Mouse (Mus musculus): ENCODE data around the gene Glrp1. TPM values are rescaled to one million over a fixed set of nuclear protein-coding genes. Genes with fewer than 3 reads are reported as not detected.

Gene Glrp1
- polyA plus RNA-seq, 1 experiment from 2014 or later, result 0.17 TPM

DNA sequence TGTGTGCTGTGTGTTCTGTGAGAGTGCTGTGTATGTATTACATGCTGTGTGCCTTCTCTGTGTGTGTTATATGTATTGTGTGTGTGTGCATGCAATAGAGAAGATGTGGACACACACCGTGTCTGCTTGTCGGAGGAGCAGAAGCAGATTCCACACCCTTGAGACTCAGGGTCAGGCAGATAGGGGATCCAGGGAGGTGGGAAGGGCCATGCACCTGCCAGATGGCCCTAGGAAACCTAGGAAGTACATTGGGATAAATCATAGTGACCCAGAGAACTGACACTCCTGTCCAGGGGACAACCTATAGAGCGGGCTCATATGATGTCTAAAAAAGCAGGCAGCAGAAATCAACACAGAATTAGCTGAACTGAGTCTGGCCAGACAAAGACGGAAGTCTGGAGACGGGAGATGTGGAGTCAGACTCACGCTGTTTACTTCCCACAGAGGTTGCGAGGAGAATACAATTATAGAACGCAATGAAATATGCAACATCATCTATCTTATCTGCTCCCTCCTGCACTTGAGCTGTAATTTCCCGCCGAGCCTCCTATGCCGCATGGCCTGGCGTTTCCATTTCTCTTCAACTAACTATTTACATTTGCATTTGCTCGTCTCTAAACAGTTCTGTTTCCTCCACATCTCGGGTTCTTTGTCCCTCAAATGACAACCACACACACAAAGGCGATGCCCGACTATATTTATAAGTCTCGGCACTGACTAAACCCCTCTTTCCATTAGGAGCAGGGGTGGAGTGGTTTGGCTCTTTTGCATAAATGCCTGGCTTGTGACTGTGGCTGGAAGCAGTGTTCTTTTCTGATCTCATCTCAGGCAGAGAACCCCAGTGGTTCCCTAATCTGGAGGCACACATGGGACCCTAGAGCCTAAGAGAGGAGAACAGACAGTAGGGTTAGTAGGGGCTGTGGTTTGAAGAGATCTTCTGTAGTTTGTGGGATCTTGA, 27.4 kb downstream of the Glrp1 start:
- H3K36me3 ChIP-seq (ENCODE audit: inconsistent target), result no peaks in the 10 kb centered on the region
- no peak overlapping the region for H3K27ac ChIP-seq
- H3K4me3 ChIP-seq (ENCODE audit: inconsistent target), result no peak overlapping the region
- H3K79me2 ChIP-seq (ENCODE audit: inconsistent target), result no peaks in the 10 kb centered on the region
- WGBS (ENCODE audit: missing documents), result 67% methylated on average over 17 of the region's 17 CpGs

DNA sequence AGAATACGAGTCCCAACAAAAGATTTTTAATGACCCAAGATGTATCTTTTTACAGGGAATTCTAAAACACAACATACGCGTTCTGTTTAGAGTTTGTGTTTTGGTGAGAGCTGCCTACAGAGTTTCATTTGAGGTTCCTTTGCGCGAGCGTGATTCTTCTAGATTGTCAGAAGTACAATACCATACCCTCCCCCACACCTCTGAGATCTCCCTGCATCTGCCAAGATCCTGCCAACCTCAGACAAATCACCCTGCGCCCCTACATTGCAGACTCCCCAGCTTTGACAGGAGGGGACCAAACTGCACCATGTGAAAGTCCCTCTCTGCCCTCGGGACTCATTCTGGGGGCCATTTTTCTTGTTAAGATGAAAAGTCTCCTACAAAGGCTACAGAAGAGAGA, 29.3 kb downstream of the Glrp1 start:
- Histone ChIP-seq H3K27ac (no peak overlapping the region), H3K36me3 (ENCODE audit: inconsistent target) (no peaks in the 10 kb centered on the region), H3K4me3 (ENCODE audit: inconsistent target) (no peak overlapping the region), H3K79me2 (ENCODE audit: inconsistent target) (no peaks in the 10 kb centered on the region)
- WGBS (ENCODE audit: missing documents), result 92% methylated on average over 8 of the region's 8 CpGs

DNA sequence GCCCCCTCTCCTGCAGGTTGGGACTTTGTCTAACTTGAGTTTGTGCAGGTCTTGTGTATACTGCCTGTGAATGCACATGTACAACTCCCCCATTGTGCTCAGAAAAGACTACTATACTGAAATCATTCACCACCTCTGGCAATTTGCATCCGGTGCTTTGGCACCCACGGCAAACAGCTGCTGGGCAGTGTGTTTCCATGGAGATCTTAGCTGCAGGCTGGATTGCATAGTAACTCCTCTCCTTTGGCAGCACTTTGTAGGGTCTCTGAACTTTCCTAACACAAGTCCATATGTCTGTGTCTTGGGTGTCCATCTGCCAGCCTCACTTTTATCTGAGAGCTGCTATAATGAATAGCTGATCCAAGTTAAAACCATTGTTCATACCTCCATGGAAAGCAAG, 31.7 kb downstream of the Glrp1 start:
- 93% methylated on average over 2 of the region's 2 CpGs for WGBS (ENCODE audit: missing documents)
- Histone ChIP-seq H3K4me3 (ENCODE audit: inconsistent target) (no peak overlapping the region), H3K36me3 (ENCODE audit: inconsistent target) (no peaks in the 10 kb centered on the region), H3K27ac (no peak overlapping the region), H3K79me2 (ENCODE audit: inconsistent target) (no peaks in the 10 kb centered on the region)

DNA sequence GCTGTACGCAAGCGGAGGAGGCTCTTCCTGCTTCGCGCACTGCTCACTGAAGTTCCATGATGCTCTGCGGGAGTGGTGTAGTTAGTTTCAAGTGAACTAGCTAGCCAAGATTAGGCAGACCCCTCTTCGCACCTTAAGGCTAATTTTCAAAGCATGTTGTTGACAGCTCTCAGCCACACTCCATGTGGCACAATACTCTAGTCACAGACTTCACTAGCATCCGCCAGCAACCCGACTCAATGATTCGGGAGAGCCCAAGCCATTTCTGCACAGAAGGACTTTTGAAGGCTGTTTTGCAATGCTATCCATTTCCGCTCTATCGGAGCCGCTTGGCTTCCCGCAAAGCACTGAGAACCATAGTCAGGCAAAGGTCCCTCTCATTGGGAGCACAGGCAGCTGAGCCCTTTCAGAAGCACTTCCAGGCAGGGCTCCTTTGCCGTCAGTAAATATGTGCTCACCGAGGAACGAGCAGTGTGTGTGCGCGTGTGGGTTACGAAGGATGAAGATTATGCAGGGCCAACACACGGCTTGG, 33.2 kb downstream of the Glrp1 start:
- Histone ChIP-seq H3K4me3 (ENCODE audit: inconsistent target) (no peak overlapping the region), H3K36me3 (ENCODE audit: inconsistent target) (no peaks in the 10 kb centered on the region), H3K79me2 (ENCODE audit: inconsistent target) (no peaks in the 10 kb centered on the region), H3K27ac (no peak overlapping the region)
- 96% methylated on average over 19 of the region's 20 CpGs for WGBS (ENCODE audit: missing documents)

DNA sequence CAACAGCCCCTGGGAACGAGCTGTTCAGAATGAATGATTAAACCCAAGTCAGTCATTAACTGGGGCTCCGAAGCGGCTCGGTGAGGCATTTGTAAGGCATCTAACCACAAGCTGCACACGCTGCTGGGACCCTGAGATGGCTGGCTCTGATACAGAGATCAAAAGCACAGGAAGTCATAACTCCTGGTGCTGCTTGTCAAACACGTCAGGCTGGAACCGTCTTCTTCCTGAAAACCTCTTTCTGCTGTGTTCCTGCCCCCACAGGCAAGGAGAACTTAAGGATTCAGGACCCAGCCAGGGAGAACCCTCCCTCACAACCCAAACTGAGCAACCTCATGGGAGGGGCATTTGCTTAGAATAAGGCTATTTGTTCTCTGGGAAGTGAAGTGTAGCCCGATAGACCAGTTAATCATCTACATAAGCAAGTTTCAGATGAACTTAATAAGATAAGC, 34.3 kb downstream of the Glrp1 start:
- Histone ChIP-seq H3K79me2 (ENCODE audit: inconsistent target) (no peaks in the 10 kb centered on the region), H3K36me3 (ENCODE audit: inconsistent target) (no peaks in the 10 kb centered on the region), H3K27ac (no peak overlapping the region), H3K4me3 (ENCODE audit: inconsistent target) (no peak overlapping the region)
- 20% methylated on average over 8 of the region's 8 CpGs for WGBS (ENCODE audit: missing documents)

DNA sequence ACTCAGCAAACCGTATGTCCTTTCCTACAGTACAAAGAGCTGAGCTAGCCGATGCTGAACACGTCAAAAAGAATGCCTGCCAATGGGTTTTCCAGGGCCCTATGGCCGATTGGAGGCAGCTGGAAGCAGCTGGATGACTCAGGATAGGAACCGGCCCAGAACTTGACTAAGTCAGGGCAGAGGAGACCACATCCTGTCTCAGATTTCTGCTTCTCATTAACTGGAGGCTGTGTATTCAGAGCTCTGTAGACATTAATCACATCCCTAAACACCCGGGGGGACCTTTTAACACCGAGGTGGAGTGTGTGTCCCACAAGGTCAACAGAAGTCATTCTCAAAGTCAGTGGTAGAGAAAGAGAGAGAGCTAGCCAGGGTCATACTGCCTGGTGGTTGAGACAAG, 35.3 kb downstream of the Glrp1 start:
- 11% methylated on average over 7 of the region's 7 CpGs for WGBS (ENCODE audit: missing documents)
- no peaks in the 10 kb centered on the region for H3K36me3 ChIP-seq (ENCODE audit: inconsistent target)
- H3K27ac ChIP-seq, result peak overlapping the region; percentile 36
- H3K4me3 ChIP-seq (ENCODE audit: inconsistent target), result no peak overlapping the region
- no peaks in the 10 kb centered on the region for H3K79me2 ChIP-seq (ENCODE audit: inconsistent target)

DNA sequence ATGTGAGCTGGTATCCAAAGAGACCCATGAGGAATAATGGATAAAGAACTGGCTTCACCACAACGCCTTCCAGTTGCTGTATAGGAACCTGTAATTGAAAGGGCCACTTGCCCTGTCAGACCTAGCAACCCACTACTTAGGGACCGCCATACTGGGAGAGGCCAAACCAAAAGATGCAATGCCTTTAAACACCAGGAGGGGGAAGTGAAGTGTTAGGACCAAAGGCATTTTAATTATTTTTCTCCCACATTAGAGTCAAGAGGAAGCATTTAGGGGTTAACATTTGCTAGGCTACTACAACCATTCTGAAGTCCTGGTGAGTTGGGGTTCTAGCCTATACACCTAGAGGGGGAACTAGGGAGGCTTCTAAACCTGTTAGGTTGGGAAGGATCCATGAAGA, 36.0 kb downstream of the Glrp1 start:
- H3K79me2 ChIP-seq (ENCODE audit: inconsistent target), result no peaks in the 10 kb centered on the region
- no peaks in the 10 kb centered on the region for H3K36me3 ChIP-seq (ENCODE audit: inconsistent target)
- peak overlapping the region; percentile 36 for H3K27ac ChIP-seq
- WGBS (ENCODE audit: missing documents), result 83% methylated on average over 2 of the region's 2 CpGs
- H3K4me3 ChIP-seq (ENCODE audit: inconsistent target), result no peak overlapping the region

DNA sequence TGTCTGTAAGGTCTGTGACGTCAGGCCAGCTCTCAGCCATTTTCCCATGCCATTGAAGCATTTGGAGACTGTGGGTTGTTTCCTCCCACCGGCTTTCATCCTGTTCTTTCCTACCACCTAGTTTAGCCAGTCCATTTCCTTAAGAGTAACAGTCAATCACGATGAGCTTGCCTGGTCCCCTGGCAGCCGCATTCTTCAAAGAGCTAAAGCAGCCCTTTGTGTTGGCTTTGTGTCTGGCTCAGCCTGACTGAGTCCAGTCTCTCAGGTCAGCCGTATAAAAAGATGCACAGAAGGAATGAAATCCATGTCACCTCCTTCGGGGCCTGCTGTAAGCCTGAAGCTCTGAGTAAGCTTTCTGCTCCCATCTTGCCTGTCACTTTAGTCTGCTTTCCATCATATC, 37.6 kb downstream of the Glrp1 start:
- no peak overlapping the region for H3K27ac ChIP-seq
- 87% methylated on average over 6 of the region's 6 CpGs for WGBS (ENCODE audit: missing documents)
- no peaks in the 10 kb centered on the region for H3K79me2 ChIP-seq (ENCODE audit: inconsistent target)
- H3K36me3 ChIP-seq (ENCODE audit: inconsistent target), result no peaks in the 10 kb centered on the region
- H3K4me3 ChIP-seq (ENCODE audit: inconsistent target), result no peak overlapping the region

DNA sequence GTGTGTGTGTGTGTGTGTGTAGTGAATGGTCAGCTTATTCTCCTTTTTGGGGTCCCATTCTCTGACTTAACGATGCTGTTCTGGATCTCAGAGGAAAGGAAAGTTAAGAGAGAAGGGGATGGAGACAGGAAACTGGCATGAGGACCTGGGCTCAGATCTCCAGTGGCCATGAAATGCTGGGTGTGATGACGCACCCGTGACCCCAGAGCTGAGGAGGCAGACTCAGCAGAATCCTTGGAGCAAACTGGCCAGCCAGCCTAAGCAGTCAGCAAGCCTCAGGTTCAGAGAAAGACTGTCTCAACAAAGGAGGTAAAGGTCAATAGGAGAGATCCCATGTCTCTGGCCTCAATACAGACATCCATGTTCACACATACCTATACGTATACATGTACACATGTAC, 40.1 kb downstream of the Glrp1 start:
- Histone ChIP-seq H3K36me3 (ENCODE audit: inconsistent target) (no peaks in the 10 kb centered on the region), H3K4me3 (ENCODE audit: inconsistent target) (no peak overlapping the region), H3K27ac (no peak overlapping the region), H3K79me2 (ENCODE audit: inconsistent target) (no peaks in the 10 kb centered on the region)
- WGBS (ENCODE audit: missing documents), result 92% methylated on average over 4 of the region's 4 CpGs

DNA sequence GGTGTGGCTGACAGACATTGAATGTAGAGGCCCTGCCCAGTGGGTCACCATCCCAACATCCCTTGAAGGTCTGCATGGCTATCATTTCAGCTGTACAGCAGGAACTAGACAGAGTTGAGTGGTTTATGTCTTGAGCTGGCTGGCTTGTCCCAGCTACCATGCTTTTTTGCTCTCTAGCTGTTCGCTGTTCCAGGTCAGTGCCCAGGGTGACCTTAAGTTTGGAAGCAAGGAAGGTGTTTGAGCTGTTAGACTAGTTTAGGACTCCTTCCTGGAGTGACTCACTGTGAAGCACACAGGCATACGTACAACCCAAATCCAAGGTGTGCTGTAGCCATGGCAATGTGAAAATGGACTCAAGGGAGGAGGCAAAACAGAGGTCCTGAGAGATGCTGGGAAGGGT, 41.5 kb downstream of the Glrp1 start:
- Histone ChIP-seq H3K27ac (no peak overlapping the region), H3K36me3 (ENCODE audit: inconsistent target) (no peaks in the 10 kb centered on the region), H3K4me3 (ENCODE audit: inconsistent target) (no peak overlapping the region), H3K79me2 (ENCODE audit: inconsistent target) (no peaks in the 10 kb centered on the region)
- 100% methylated on average over 2 of the region's 2 CpGs for WGBS (ENCODE audit: missing documents)

DNA sequence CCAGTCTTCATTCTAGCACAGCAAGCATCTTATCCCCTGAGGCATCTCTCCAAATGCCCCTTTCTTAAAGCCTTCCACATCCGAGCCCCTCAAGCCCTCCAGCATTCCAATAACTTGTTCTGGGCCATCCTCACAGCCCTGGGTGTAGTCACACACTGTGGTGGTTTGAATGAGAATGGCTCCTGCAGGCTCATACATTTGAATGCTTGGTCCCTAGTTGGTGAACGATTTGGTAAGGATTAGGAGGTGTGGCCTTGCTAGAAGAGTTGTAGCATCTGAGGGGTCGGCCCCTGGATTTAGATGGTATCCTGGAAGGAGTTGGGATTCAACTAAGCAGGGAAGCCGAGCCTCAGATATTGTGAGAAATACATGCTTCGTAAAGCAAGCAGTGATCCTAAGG, 42.0 kb downstream of the Glrp1 start:
- H3K79me2 ChIP-seq (ENCODE audit: inconsistent target), result no peaks in the 10 kb centered on the region
- no peak overlapping the region for H3K27ac ChIP-seq
- no peak overlapping the region for H3K4me3 ChIP-seq (ENCODE audit: inconsistent target)
- 95% methylated on average over 5 of the region's 5 CpGs for WGBS (ENCODE audit: missing documents)
- H3K36me3 ChIP-seq (ENCODE audit: inconsistent target), result no peaks in the 10 kb centered on the region

DNA sequence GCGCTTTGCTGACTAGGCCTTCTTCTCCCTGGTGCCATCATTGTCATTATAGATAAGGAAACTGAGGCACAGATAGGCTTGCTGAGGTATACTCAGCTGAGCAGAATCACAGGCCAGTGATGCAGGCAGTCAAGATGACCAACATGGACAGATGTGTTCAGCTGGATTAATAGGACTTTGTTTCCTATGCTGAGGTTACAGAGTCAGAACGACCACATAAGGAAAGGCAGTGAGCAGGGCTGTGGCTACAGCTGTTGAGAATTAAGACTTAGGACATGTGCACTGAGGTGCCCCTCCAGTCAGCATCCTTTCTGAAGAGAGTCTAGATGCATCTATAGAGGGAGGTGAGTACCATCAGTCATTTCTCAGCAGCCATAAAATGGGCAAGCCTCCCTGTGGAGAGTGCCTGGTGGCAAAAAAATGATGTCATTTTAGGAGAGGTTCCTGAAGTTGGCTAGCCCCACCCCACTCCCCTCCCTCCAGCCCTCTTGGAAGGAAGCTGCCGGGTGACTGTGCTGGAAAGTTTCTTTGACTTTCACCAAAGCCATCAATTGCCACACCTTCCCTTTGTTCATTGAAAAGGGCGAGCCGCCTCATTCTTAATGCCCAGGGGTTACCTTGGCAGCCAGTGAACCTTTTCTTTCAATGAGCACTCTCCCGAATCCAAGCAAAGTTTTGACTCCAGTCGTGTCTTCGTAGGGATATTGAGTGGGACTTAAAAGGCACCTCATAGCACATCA, 43.4 kb downstream of the Glrp1 start:
- Histone ChIP-seq H3K79me2 (ENCODE audit: inconsistent target) (no peaks in the 10 kb centered on the region), H3K27ac (no peak overlapping the region), H3K4me3 (ENCODE audit: inconsistent target) (no peak overlapping the region), H3K36me3 (ENCODE audit: inconsistent target) (no peaks in the 10 kb centered on the region)
- WGBS (ENCODE audit: missing documents), result 91% methylated on average over 8 of the region's 8 CpGs

DNA sequence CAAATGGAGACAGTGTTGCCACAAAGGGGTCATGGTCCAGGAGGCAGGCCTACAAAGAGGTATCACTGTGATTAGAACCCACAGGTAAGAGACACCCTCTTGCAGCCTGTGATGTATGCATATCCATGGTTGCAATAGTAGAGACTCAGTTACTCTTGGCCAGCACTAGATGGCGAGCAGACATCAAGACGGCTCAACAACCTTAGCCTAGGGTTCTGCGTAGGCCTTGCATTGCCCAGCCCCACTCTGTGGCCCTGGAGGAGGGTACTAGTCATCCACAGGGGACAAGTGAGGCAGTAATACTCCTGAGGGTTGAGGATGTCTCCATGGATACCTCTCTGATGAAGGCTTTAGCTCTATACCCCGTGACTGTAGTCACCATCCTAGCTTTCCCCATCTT, 44.1 kb downstream of the Glrp1 start:
- H3K27ac ChIP-seq, result no peak overlapping the region
- H3K36me3 ChIP-seq (ENCODE audit: inconsistent target), result no peaks in the 10 kb centered on the region
- no peaks in the 10 kb centered on the region for H3K79me2 ChIP-seq (ENCODE audit: inconsistent target)
- H3K4me3 ChIP-seq (ENCODE audit: inconsistent target), result no peak overlapping the region
- WGBS (ENCODE audit: missing documents), result 65% methylated on average over 4 of the region's 4 CpGs

DNA sequence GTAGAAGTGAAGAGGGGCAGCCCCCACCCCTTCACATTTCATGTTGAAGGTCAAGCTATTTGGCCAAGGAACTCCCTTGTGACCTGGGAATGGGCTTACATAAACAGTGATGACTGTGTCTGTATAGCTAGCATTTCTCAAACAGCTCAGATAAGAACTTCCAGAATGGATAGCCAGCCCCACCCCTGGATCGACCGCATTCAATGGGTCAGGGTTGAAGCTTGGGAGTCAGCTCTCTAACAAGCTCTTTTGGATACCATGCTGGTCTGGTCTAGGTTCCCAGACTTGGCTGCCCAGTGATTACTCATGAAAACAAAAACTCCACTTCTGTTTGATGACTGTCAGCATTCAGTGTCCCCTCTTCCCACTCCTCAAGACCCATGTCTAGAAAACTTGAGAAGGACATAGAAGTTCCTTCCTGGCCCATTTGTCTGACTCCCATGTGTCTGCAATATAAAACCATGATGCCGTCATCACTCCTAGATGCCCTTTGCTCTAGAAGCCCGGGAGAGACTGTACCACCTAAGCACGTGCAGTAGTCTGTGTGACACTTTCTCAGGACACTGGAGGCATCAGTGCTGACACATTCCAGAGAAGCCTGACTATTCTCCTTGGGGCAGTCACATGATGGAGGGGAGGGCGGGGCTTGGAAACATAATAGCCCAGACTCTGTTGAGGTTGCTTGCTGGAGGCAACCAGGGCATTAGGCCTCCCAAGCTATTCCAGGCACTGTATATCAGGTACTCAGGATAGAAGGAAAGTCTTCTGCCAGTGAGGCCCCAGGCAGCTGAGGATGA, 45.6 kb downstream of the Glrp1 start:
- Histone ChIP-seq H3K4me3 (ENCODE audit: inconsistent target) (no peak overlapping the region), H3K36me3 (ENCODE audit: inconsistent target) (no peaks in the 10 kb centered on the region), H3K79me2 (ENCODE audit: inconsistent target) (no peaks in the 10 kb centered on the region), H3K27ac (no peak overlapping the region)
- WGBS (ENCODE audit: missing documents), result 98% methylated on average over 6 of the region's 6 CpGs

Measured in macrophage (primary cell).